Mouse (Mus musculus): ENCODE measurements at regions not wholly inside any gene's neighbourhood (a gene's known extent, or its start where the extent isn't known, plus 50 kb on each side); places are given as distances from the start of the nearest gene placed in this dataset.

DNA sequence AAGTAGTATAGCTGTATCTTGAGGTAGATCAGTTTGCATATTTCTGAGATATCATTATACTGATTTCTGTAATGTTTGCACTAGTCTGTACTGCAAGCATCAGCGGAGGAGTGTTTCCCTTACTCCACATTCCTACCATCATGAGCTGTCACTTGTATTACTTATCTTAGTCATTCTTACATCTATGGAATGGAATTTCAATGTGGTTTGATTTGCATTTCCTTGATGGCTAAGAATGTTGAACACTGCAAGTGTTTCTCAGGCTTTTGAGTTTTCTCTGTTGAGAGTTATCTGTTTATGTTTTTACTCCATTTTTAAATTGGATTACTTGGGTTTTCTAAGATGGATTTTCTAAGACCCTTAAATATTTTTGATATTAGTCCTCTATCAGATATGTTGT lies 725.8 kb downstream of the Car8 start:
- no peak for DNase-seq (ENCODE audit: low spot score in 2 of 2)
- intact Hi-C loops (cut with DNase I): no loop called here

- intact Hi-C loops (cut with DNase I): no loop called here
- no peak for DNase-seq (ENCODE audit: low spot score in 2 of 2)
Observed at GRCm38 (mm10) chr4:7485552-7485951, 753.3 kb downstream of the Car8 start.

- DNase-seq (ENCODE audit: low spot score in 2 of 2): no peak
- intact Hi-C loops (cut with DNase I): no loop called here
Observed at GRCm38 (mm10) chr4:7455130-7455529, 783.7 kb downstream of the Car8 start.

- DNase-seq (ENCODE audit: low spot score in 2 of 2): no peak
- intact Hi-C loops (cut with DNase I): no loop called here
Observed at GRCm38 (mm10) chr4:7452678-7453077, 786.2 kb downstream of the Car8 start.

DNA sequence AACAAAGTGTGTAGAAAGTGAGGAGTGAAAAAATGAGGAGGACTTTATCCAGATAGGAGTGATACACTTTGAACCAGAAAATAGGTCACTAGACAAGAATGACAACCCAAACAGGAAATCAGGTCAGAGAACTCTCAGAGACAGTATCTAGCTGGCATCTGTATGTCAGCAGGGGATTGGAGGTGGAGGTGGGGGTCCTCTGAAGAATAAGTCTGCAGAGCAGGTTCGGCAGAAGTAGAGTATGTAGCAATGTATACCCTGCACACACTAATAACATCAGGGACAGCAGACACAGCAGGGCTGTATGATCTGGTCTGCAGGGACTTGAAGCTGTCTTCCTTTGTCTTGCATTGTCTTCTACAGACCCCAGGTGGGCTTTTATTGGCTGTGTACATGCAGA lies 787.9 kb downstream of the Car8 start:
- DNase-seq (ENCODE audit: low spot score in 2 of 2): no peak
- intact Hi-C loops (cut with DNase I): no loop called here

DNA sequence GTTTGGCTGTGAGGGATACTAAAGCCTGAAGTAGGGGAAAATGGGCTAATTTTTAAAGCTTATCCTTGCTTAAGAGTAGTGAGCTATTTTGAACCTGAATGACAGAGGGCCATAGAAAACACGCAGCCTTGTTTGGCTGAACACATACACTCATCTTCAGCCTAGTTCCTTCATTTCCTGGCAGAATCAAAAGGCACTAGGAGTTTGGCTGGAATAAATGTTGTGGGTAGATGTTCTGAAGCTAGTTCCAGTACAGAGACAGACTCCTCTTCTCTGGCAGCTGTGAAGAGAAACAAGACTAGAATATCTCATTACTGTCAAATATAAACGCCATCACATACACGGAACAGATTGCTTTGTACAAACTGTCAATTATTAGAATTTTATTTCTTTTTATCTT lies 809.5 kb downstream of the Car8 start:
- DNase-seq (ENCODE audit: low spot score in 2 of 2): peak; percentile 32 to 87
- intact Hi-C loops (cut with DNase I): loop anchor here (1.0 to 5.0 kb wide), 3 partner anchors 168 to 423 kb away; no protein-coding TSS in a partner anchor

DNA sequence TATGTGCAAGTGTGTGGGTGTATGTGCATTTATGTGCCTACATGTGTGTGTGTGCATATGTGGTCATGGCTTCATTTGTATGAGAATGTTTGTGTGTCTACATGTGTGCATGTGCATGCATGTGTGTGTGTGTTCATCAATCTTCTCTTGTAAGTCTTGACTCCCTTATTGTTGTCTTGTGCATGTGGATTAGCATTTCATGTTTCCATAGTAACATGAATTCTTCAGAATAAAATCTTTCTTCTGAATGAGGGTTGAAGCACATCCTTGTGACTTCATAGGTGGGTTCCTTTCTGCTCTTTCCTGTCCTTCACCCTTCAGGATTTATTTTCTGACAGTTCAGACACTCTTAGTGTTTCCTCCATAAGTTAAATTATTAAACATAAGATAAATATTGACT lies 814.8 kb downstream of the Car8 start:
- intact Hi-C loops (cut with DNase I): no loop called here
- no peak for DNase-seq (ENCODE audit: low spot score in 2 of 2)

DNA sequence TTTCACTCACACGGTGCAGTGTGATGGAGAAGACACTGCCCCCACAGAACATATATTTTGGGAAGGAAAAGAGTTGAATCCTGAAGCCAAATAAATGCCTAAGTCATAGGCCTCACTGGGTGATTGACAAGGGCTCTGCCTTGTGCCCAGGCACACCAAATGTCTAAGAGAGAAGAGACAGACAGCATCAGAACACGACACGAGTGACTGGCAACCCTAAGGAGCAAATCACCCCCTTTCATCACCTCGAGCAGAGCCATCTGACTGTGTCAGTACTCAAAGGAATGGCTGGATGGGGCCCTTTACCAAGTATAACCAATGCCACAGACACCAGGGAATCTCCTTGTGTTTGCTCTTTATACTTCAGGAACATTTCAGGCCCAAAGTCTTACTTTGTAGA lies 815.6 kb downstream of the Car8 start:
- DNase-seq (ENCODE audit: low spot score in 2 of 2): no peak
- intact Hi-C loops (cut with DNase I): no loop called here

DNA sequence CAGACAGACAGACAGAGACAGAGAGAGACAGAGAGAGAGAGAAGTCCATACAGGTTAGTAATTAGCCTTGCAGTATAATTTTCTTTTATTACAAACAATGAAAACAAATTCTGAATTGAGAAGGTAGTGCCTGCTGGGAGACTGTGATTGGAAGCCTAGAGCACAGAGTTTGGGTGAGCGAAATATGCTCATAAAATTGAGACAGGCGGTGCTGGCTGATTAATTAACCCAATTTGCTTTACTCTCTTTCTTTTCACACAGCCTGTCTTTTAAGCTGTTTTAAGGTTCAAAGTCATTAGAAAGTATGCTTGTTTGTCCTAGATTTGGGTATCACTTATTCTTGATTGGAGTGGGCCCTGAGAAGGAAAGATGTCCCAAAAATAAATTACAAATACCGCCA lies 816.1 kb downstream of the Car8 start:
- intact Hi-C loops (cut with DNase I): no loop called here
- no peak for DNase-seq (ENCODE audit: low spot score in 2 of 2)

- intact Hi-C loops (cut with DNase I): loop anchor here (10.0 kb wide), 1 partner anchor 220 kb away; no protein-coding TSS in a partner anchor
- peak in 1 of 2 experiments; percentile 37 for DNase-seq (ENCODE audit: low spot score in 2 of 2)
Observed at GRCm38 (mm10) chr4:7414301-7414700, 824.5 kb downstream of the Car8 start.

DNA sequence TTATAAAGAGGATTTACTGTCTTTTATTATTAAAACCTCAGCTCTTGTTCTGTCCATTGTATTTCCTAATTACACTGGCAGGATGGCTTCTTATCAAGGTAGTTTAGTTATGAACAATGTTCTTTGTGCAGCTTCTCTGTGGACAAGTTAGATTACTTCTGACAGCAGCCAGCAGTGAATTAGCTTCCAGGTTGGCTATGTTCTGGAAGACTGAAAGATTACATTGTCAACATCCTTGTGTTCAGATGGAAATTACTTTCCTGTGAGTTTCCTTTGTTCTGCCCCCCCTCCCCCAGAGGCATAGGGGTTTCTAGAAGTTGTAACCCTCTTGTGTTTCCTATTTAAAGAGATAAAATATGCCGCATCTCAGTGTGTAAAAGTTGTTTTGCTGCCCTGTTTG lies 846.1 kb downstream of the Car8 start:
- DNase-seq (ENCODE audit: low spot score in 2 of 2): no peak
- intact Hi-C loops (cut with DNase I): no loop called here

DNA sequence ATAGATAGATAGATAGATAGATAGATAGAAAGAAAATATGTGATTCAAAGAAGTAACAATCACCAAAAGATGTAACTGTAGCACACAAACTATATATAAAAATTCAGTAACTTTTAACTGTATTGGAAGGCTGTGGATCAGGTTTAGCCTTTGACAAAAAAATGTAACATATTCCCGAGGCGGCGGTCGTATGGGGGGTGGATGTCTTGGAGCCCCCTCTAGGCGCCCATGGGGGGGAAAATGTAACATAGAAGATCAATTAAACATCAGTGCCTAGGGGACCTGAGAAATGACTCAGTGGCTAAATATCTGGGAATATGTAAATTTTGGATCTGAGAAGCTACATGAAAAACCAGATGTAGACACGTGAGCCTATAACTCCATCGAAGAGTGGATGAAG lies 847.2 kb downstream of the Car8 start:
- intact Hi-C loops (cut with DNase I): no loop called here
- DNase-seq (ENCODE audit: low spot score in 2 of 2): no peak

- no peak for DNase-seq (ENCODE audit: low spot score in 2 of 2)
- intact Hi-C loops (cut with DNase I): no loop called here
Observed at GRCm38 (mm10) chr4:7385069-7385468, 853.8 kb downstream of the Car8 start.

DNA sequence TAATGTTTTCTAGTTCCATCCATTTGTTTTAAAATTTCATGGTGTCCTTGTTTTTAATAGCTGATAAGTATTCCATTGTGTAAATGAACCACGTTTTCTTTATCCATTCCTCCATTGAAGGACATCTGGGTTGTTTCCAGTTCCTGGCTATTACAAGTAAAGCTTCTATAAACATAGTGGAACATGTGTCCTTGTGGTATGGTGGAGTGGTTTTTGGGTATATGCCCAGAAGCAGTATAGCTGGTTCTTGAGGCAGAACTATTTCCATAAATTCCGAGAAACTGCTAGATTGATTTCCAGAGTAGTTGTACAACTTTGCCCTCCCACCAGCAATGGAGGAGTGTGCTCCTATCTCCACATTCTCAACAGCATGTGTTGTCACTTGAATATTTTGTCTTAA lies 858.8 kb downstream of the Car8 start:
- intact Hi-C loops (cut with DNase I): no loop called here
- peak in 1 of 2 experiments; percentile 38 for DNase-seq (ENCODE audit: low spot score in 2 of 2)

GRCm38 (mm10) chr4:7364238-7365040 lies 874.4 kb downstream of the Car8 start:
- intact Hi-C loops (cut with DNase I): no loop called here

DNA sequence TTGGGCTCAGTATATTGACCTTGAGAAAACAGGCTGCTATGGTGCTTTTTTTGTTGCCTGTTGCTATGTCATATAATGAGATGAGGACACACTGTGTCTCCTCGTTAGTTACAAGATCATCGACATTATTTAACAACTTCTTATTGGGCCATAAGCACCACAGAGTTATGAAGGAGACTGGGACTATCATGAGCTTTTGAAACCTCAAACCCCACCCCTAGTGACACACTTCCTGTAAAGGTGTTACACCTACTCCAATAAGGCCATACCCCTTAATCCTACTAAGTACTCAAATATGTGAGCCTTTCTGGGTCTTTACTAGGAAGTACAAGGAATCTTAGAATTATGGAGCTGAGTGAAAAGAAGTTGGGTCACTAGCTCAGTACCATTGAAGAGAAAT lies 875.3 kb downstream of the Car8 start:
- intact Hi-C loops (cut with DNase I): no loop called here
- no peak for DNase-seq (ENCODE audit: low spot score in 2 of 2)

More at GRCm38 (mm10) chr4:7364238-7365040, 874.4 kb downstream of the Car8 start:
- no peak for DNase-seq (ENCODE audit: low spot score in 2 of 2)

- intact Hi-C loops (cut with DNase I): no loop called here
- peak in 1 of 2 experiments; percentile 3 for DNase-seq (ENCODE audit: low spot score in 2 of 2)
Observed at GRCm38 (mm10) chr4:7356202-7356601, 882.6 kb downstream of the Car8 start.

DNA sequence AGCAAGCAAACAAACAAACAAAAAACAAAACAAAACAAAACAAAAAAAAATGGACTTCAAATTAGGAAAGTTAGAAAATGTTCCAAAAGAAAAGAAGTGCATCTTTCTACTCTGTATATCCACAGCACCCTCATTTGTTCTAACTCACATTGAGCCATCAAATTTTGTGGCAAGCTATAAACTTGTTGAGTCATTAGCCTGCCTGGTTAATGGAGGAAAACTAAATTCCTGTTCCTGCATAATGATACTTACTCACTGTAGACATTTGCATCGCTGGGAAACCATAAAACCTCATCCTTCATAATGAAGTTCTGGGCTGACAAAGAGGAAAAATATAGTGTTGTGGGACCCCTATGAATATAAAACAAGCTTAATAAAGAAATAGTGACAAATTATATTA lies 891.5 kb downstream of the Car8 start:
- intact Hi-C loops (cut with DNase I): no loop called here
- DNase-seq (ENCODE audit: low spot score in 2 of 2): no peak

DNA sequence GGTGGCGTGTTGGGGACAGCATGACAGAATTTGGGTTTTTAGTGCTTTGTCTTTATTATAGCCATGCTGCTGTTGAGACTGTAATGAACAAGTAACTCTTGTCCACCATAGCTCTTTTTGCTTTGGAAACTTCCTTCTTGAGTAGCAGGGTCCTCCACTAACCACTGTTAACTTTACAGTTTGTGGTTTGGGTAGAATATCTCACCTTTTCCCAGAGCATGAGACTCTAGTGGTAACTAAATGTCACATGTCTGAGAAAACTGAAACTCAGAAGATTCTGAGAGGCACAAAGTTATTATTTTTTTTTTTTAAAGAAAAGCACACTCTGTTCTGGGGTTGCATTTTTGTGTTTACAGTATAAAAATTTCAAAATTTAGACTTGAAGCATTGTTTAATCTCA lies 897.7 kb downstream of the Car8 start:
- intact Hi-C loops (cut with DNase I): no loop called here
- DNase-seq (ENCODE audit: low spot score in 2 of 2): no peak

- intact Hi-C loops (cut with DNase I): no loop called here
- no peak for DNase-seq (ENCODE audit: low spot score in 2 of 2)
Observed at GRCm38 (mm10) chr4:7314261-7314660, 924.6 kb downstream of the Car8 start.

GRCm38 (mm10) chr4:7313219-7313618 lies 925.6 kb downstream of the Car8 start:
- intact Hi-C loops (cut with DNase I): no loop called here
- no peak for DNase-seq (ENCODE audit: low spot score in 2 of 2)

DNA sequence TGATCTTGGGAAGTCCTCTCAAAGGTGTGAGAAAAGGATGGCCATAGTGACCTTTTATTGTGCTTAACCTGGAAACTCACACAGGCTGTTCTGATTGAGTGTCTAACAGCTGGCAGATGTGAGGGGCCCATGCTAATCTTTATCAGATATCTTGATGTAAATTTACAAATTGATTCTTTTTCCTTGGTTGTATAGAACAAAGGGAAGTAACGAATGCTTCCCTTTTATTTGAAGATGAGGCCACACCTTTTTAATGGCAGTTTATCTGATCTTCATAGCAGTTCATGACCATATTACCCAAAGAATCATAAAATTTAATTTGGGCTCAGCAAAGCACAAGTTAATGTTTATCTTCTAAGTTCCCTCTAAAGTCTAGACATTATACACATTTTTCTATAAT lies 926.7 kb downstream of the Car8 start:
- DNase-seq (ENCODE audit: low spot score in 2 of 2): no peak
- intact Hi-C loops (cut with DNase I): no loop called here
